Mouse (Mus musculus): ENCODE results near the gene Map3k6.

Gene Map3k6

DNA sequence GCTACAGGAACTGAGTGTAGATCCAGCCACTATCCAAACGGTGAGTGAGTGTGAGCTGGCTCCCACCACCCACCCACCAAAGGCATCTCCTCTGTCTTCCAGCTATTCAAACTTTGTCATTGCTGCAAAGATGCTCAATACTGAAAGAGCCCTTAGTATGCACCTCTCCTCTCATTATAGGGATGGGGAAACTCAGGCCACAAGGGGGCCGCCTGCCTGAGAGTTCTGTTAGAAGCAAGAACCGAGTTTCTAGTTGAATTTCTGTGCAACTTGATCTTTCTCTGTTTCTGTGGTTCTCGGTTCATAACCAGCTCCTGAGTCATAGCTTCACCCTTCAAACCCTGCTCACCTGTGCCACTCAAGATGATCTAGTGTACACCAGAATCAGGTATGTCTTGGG is 11.5 kb downstream of the Map3k6 start:
- no peak for DNase-seq (ENCODE audit: low read depth, low spot score)

DNA sequence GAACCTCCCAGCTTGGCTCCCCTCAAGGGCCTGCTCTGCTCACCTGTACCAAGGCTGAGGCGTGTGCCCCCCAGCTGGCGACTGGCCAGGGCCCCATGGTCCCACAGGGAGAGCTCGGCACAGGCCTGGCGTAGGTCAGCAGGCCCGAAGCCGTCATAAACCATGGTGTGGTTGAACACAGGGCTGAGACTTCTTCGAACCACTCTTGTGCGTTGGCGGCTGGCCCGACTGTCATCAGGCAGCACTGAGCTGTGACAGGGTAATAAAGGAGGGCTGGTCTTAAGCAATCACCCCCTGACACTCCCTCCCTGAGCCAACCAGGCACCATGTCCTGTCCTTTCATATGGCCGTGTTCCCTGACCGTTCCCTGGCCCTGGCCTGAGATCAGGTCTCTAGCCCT is 12.8 kb downstream of the Map3k6 start:
- no peak for DNase-seq (ENCODE audit: low read depth, low spot score)

DNA sequence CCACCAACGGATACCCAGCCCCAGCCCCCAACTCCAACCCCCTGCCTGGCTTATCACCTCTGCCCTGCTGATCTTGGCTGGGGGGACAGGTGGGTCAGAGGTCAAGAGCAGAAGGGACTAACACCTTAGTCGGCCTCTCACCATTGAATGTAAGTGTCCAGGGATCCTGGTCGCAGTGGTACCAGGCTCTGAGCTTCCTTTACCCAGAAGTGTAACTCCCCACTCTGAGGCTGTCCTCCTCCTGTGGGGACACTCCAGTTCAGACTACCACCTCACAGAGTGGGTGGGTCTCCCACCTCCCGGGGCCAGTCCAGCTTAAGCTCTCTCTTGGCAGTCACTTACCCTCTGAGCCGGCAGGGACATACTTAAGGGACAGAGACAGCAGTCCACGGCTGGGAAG is 14.8 kb downstream of the Map3k6 start:
- DNase-seq (ENCODE audit: low read depth, low spot score): no peak

DNA sequence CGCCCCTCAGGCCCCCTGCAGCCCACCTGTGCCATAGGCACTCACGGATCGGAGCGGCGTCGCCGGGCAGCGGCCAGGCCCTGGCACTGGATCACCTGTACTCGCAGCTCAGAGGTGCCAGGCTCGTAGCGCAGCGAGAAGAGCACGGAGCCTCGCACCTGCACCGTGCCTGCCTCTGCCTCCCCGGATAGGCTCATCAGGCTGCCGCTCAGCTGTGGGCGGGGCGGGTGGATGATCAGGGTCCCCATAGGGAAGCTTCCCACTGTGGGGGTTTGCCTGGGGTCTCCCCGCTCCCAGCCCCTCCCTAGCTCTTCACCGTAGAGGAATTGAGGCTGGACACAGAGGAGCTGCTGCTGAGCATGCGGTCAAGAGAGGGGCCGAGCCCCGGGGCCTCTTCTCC is 16.2 kb downstream of the Map3k6 start:
- no peak for DNase-seq (ENCODE audit: low read depth, low spot score)

DNA sequence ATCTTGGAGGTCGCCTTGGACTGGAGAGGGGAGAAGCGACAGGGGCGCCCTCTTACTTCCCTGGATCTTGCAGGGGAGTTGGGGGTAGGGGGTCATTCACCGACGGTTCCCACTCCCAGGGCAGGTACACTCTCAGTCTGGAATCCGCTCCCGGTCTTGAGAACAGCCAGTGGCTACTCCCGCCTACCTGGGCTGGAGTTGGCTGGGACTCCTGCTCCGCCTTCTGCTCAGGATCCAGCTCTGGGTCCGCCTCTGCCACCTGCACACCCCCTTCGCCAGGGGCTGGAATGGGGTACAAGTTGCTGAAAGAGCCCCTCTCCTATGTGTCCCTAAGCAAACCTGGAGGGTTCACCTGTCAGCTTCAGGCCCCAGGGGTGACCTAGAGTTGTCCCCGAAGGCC is 16.6 kb downstream of the Map3k6 start:
- no peak for DNase-seq (ENCODE audit: low read depth, low spot score)

DNA sequence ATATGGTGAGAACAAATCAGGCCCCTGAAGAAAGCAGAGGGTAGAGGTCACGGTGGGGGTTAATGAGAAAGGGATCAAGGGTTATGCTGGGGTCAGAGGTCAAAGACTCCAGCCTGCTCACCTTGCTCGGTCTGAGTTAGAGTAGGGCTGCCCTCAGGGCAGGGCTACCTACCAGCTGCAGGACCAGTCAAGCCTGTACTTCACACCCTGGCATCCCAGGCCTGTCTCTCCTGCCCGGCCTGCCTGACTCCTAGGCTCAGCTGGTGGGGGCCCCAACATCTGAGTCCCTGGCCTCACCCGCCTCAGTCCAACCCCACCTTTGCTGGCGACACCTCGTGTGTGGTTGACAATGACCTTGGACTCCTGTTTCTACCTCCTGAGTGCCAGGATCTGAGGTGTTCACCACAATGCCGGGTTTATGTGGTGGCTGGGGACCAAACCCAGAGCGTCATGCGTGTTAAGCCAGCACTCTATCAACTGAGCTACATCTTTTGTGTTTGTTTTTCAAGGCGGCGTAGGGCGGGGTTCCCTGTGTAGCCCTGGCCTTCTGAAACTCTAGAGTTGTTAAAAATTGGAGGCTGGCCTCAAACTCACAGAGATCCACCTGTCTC is 17.3 kb downstream of the Map3k6 start:
- DNase-seq (ENCODE audit: low read depth, low spot score): no peak

DNA sequence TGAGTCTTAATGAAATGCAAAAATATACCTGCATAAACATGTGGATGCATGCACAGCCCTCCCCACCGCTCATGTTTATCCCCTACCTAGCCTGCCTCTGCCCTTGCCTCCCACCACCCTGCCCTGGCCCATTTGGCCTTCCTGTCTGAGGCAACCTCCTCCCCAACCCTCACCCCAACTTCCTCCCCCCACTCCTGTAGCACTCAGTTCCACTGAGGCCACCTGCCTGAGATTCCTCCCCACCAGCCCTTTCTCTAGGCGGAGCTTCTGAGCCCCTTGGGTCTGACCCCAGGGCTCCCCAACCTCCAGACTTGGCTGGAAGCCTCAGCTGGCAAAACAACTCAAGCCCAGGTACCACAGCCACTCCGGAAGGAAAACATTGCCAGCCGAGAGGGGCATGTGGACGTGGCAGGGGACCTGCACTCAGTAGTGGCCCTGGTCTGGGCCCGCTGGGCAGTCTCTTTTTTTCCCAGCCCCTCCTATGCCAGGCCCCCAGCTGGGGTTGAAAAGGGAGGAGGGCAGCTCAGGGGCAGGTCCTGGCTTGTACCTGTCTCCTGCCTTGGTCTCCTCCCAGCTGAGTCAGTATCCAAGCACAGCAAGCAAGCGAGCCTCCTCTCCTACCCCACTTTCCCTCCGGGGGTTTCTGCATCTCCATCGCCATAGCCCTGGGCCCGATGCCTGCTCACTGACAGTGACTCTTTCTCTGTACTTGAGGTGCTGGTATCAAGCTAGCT is 21.2 kb downstream of the Map3k6 start:
- no peak for DNase-seq (ENCODE audit: low read depth, low spot score)

DNA sequence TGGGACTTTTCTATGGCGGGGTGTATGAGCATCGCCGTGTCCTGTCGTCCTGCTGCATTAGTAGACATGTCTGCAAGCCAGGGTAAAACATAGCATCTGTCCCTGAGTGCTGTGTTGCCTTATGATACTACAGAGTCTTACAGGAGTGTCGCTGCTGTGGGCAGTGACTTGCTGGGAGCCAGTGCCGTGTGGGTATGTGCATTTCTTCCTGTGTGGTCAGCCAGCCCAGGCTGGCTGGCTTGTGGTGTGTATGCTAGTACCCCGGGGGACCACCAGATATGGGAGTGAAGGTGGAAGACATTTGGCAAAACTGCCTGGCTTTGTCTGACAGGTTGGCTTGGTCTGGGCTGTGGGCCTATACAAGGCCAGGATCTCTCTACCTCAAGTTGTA is 21.8 kb downstream of the Map3k6 start:
- DNase-seq (ENCODE audit: low read depth, low spot score): no peak

DNA sequence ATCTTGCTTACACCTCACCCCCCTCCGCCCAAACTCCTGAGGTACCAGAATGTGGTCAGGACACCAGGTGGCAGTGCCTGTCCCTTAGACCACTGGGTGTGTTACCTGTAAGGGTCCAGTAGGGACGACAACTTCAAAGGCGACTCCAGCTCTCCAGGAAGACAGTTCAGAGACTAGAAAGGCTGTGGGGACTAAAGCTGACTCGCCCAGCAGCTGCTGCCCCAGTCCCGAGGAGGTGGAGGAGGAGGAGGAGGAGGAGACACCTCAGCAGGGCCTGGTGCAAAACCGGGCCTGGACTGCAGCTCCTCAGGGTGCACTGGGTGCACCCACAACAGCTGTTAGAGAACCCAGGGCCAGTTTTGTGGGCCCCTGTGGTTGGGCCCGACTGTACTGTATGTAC is 22.3 kb downstream of the Map3k6 start, which contains the start of gene Sytl1:
Gene Sytl1, minus strand, starts transcription at position 232 of the 400 bp plus-strand sequence.
- no peak for DNase-seq (ENCODE audit: low read depth, low spot score)

DNA sequence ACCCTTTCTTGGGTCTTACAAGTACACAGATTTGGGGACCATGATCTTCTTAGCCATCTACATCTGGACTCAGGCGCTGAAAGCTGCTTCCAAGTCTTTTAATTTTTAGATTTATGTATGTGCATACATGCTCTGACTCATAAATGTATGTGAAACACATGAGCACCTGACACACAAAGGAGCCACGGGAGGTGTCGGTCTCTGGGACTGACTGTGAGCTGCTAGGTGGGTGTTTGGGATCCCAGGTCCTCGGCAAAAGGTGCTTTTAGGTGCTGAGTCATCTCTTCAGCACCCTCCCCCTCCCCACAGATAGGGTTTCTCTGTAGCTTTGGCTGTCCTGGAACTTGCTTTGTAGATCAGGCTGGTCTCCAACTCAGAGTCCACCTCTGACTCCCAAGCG is 23.1 kb downstream of the Map3k6 start:
- DNase-seq (ENCODE audit: low read depth, low spot score): no peak

DNA sequence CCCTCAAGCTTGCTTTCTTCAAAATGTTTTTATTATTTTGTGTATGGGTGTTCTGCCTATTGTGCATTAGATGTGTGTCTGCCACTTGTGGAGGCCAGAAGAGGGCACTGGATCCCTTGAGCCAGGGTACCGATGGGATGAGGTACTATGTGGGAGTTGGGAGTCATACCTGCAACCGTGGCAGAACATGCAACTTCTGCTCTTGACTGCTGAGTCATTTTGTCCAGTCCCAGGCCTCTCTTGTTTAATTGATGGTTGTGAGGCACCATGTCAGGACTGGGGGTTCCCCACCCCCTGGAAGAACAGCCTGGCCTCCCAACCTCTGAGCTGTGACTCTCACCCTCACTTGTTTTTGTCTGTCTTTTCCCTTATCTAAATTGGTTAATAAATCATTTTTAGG is 23.9 kb downstream of the Map3k6 start:
- DNase-seq (ENCODE audit: low read depth, low spot score): no peak

DNA sequence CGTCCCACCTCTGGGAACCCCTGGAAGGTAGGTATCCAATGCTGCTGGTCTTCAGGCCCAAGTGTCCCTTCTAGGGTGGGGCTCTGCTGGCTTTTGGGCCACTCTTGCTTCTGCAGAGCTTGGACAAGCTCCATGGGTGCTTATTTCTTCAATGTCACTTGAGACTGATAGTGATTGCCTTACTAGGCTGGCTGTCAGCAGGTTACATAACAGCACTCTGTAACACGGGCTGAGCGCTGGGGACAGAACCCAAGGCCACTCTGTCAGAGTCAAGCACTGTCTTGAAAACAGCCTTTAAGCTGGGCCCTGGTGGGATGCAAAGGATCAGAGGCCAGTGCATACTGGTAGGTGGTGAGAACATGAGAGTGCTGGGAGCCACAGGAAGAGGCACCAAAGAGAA is 24.7 kb downstream of the Map3k6 start:
- no peak for DNase-seq (ENCODE audit: low read depth, low spot score)

DNA sequence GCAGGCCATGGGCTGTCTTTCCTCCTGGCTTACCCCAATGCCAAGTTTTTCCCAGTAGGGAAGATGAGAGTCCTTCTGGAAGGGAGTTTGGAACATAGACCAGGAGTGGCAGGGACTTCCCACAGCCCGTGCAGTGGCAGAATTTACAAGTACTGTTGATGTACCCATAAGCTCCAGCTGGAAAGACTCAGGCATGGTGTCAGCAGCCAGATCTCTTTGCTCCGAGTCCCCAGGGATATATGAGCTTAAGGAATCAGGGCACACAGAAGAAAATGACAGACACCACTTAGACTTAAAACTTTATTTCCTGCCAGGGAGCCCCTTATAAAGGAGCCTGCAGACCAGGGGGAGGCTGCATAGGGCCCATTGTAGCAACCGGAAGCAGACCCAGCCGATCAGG is 25.1 kb downstream of the Map3k6 start:
- DNase-seq (ENCODE audit: low read depth, low spot score): no peak

DNA sequence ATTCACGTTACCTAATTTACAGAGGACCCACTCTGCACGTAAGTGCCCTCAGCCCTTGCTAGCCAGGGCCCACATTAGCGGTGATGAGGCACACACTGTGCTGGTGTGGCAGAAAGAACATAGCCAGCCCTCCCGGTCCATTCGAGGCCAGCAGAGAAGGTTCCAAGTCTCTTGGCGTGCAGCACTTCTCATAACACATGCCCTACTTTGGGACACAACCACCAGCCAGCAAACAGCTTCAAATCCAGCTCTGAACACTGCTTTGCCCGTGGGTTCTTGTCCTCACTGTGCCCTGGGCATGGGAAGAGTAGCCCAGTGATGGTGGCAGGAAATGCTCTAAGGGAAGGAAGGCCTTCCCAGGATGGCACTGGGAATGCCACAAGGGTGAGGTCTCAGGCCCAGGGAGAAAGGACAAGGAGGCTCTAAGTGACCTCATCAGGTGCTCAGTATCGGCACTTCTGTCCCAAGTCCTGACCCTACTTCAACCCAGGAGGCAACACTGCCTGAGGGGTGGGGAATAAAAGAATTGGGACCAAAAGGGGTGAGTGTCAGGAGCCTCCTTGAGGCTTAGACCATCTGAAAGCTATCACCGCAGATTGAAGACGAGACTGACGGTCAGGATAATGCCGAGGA is 25.7 kb downstream of the Map3k6 start:
- DNase-seq (ENCODE audit: low read depth, low spot score): no peak

DNA sequence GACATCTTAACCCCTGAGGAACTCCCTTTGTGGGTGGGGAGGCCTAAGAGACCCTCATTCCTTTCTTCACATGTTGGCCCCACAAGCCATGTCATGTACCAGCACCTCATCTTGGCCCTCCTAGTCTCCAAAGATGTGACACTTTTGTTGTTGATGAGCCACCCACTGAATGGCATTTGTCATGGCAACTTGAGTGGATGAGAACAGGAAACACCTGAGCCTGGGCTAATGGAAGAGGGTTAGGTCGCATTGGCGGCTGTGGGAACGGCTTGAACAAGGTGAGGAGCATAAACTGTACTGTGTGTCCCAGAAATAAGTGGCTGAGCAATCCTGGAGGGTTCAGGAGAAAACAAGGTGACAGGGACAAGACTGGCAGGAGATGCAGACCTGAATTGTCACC is 28.3 kb downstream of the Map3k6 start:
- no peak for DNase-seq (ENCODE audit: low read depth, low spot score)

DNA sequence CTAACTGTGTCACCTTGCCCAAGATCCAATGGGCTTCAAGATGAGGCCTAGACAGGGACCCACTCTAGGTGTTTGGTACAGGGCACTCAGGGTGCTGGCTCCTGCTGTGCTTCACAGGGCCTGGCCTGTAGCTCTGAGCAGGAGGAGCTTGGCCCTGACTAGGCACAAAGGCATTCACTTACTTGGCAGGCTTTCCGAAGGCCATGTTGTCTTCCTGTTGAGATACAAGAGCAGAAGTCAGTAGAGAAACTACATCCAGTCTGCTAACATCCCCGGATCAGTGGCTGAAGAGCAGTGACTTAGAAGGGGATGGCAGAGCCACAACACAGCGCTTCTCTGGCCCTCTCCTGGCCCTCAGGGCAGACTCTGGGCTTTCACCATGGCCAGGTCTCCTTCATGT is 29.0 kb downstream of the Map3k6 start:
- no peak for DNase-seq (ENCODE audit: low read depth, low spot score)

DNA sequence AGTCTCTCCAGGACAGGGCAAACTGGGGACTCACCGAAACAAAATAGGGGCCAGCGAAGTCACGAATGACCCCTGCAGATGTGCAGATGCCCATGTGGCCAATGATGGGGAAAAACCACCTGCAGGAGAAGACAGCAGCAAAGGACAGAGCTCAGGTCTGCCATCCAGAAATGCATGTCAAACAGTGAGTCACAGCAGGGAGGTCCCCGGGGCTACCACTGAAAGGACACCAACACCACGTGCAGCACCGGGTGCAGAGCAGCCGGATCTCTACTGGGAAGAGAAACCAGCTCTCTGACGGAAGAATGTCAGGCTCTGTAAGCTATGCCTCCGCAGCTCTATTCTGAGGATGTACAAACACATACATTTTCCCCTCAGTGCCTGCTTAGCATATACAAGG is 30.3 kb downstream of the Map3k6 start:
- no peak for DNase-seq (ENCODE audit: low read depth, low spot score)

DNA sequence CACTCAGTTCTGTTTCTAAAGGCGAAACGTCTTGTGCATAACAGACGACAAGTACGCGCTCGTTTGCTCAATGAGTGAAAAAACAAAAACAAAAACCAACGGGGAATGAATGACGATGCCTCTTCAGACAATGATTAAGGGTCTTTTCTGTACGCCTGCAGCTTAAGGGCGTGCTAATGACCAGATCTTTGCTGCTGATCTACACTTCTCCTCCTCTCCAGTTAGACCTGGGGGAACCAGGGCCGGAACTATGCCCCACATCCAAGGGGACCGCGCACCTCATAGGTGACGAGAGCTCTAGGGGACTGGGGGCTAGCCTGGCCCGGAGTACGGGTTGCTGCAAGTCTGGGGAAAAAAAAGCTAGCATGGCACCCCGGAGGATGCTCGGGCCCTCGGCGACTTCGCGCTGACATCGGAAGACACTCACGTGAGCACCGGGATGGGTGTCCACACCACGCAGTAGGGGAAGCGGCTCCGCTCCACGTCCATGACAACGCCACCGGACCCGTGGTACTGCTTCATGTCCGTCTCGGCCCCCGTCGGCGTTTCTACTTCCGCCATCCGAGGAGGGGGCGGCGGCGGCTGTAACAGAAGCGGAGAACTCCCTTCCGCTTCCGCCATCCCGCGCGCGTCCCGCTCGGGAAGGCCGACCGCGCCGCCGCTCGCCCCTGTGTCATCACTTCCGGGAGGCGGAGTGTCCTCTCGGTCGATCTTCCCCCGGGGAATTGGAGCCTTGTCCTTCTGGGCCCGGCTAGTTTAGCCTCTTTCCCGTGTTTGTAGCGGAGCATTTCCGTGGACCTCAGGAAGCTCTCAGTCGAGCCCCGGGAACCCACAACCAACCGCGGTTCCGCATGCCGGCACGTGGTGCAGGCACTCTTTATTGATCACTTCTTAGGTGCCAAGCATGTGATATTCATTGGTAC is 36.7 kb downstream of the Map3k6 start, which contains the start of gene Tmem222:
Gene Tmem222, minus strand, starts transcription at position 689 of the 923 bp plus-strand sequence.
- DNase-seq (ENCODE audit: low read depth, low spot score): peak; percentile 90

DNA sequence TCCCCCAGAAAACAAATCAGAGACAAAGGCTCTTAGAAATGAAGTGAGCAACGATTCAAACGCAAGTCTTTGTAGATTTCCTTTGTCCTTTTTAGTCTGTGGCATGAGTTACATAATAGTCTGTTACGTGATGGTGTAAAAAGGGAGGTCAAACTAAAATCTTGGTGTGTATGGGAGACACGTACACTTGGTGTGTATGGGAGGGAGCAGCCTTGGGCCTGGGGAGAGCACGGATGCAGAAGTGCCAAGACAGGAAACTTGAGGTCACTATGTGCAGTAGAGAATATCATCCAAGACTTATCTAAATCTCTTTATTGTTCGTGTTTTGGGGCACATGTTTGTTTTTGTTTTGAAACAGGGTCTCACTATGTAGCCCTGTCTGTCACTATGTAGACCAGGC is 37.4 kb downstream of the Map3k6 start:
- no peak for DNase-seq (ENCODE audit: low read depth, low spot score)

DNA sequence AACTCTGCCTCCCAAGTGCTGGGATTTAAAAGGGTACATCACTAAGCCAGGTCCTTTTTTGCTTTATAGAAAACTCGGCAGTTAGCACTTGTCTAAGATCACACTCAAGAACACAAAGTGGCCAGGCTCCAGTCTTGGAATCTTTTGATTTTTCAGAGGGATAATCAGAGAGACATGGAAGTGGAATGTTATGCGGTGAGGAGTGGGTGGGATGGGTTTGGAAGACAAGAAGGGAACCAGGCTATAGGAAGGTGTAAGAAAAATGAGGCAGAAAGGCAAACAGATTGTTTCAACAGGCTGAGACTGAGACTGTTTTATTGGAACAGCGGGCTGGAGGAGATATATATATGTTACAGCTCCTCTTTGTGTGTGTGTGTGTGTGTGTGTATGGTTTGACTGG is 37.9 kb downstream of the Map3k6 start:
- DNase-seq (ENCODE audit: low read depth, low spot score): no peak

DNA sequence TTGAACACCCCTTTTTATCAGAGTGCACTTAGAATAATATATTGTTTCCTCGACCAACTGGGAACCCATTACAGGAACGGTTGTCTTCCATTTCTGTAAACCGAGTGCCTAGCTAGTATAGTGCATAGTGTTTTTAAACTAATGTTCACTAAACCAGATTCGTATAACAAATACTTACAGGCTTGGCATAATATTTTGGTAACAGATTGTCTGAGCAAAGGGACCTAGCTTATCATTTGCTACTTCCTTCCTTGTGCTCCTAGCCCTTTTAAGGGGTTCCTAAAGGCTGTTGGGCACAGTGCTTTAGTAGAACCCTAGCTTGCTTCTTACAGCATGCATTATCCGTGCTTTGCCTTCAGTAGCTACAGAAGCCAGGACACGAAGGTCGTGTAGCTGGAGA is 40.9 kb downstream of the Map3k6 start:
- DNase-seq (ENCODE audit: low read depth, low spot score): no peak

DNA sequence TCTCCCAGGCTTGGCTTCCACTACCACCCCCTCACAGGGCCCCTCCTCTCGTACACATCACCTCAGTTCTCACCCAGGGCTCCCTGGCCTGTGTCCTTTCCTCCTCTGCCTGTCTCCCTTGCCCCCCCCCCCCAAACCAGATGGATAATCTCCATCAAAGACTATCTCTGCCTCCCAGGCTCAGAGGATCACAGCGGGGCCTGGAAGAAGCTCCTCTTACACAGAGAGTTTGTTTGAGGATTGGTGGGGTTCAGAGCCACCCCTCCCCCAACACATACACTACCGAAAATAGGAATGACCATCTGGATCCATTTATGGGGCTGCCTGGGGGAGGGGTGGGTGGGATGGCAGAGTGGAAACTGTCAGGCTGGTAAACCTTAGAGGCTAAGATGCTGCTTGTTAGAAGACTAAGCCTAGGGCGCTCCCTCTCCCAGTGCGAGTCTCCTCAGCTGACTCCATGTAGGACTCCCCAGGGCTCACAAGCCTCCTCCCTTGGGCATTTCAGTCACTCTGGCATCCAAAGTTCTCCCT is 41.4 kb downstream of the Map3k6 start:
- no peak for DNase-seq (ENCODE audit: low read depth, low spot score)
